Mouse (Mus musculus) cerebellum, adult 9-11 months (tissue): Measurements from ENCODE around the gene Tas2r119.

ENCODE experiments used
- DNase-seq: peaks from one replicate; pipeline ENCODE4 v3.0.0; 2022

Tas2r119 gene

GRCm38 (mm10) chr15:32226381-32226780, 49.3 kb downstream of the Tas2r119 start:
- no peak for DNase-seq

DNA sequence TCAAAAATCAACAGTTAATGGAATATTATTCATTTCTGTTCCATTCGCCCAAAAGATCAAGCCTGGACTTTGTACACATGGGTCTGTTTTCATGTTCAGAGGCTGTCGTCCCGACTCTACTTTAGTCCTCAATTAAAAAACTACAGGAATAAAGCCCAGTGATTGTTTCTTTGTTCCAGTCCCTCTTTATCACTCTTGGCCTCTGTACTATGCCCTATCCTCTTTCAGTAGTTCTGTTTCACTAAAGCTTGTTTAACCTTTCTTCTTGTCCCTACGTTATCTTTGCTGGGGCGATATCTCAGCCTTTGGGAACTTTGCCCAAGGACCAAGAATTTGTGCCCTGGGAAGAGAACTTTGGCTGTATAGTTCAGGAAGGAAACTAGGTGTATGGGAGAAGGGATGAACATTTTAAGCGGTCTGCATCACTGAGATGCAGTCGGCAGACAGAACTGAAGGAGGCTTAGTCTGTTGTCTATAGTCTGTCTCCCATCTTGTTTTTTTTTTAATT, 49.9 kb downstream of the Tas2r119 start:
- DNase-seq: no peak
